Mouse (Mus musculus) midbrain, embryonic 11.5 days (tissue): Measurements from ENCODE around the gene Akr1c12. TPM values are rescaled to one million over a fixed set of nuclear protein-coding genes. Genes with fewer than 3 reads are reported as not detected.
A peak's percentile ranks its signal among the peaks of the same experiment; 100 is the strongest.
"Not testable (repeated sequence)": the region's sequence is repeated elsewhere in the genome, so short reads cannot be mapped to it uniquely, and the experiment has no call there.

Experiments
- ATAC-seq: fragments of 200-750 bp; cut with Nextera tagmentation; 2 replicates; pipeline ENCODE4 v1.8.0; 2017; ENCODE audit warnings: moderate TSS enrichment, moderate library complexity; ENCODE audit not compliant: low FRiP score
- DNase-seq: peaks from one replicate; pipeline ENCODE4 v3.0.0; 2015; ENCODE audit warnings: low spot score; ENCODE audit errors: missing footprints
- H3K27ac ChIP-seq: fragments of 300-500 bp; sonication (generic); 2 replicates; pipeline ENCODE4 v1.5.1; 2014; ENCODE audit warnings: low read depth, low read length
- H3K27me3 ChIP-seq: fragments of 300-500 bp; sonication (generic); 2 replicates; pipeline ENCODE4 v1.6.1; 2014; ENCODE audit warnings: mild to moderate bottlenecking, low read length, moderate library complexity, mixed read lengths; ENCODE audit not compliant: control insufficient read depth, insufficient read depth
- H3K36me3 ChIP-seq: fragments of 300-500 bp; sonication (generic); 2 replicates; pipeline ENCODE4 v1.6.1; 2014; ENCODE audit warnings: mild to moderate bottlenecking, low read length, moderate library complexity, mixed read lengths; ENCODE audit not compliant: control insufficient read depth, insufficient read depth
- H3K4me1 ChIP-seq: fragments of 300-500 bp; sonication (generic); 2 replicates; pipeline ENCODE4 v1.6.1; 2014; ENCODE audit warnings: low read length; ENCODE audit not compliant: control insufficient read depth, insufficient read depth
- H3K4me2 ChIP-seq: fragments of 300-500 bp; sonication (generic); 2 replicates; pipeline ENCODE4 v1.6.1; 2014; ENCODE audit warnings: mild to moderate bottlenecking, moderate library complexity
- H3K4me3 ChIP-seq: fragments of 300-500 bp; sonication (generic); 2 replicates; pipeline ENCODE4 v1.5.1; 2014; ENCODE audit warnings: low read depth, low read length
- H3K9ac ChIP-seq: fragments of 300-500 bp; sonication (generic); 2 replicates; pipeline ENCODE4 v1.6.1; 2014; ENCODE audit warnings: low read length
- H3K9me3 ChIP-seq: fragments of 300-500 bp; sonication (generic); 2 replicates; pipeline ENCODE4 v1.6.1; 2016; ENCODE audit warnings: low read length; ENCODE audit not compliant: control insufficient read depth
- WGBS: fragments of 180-500 bp; shearing (Covaris S2); extraction: QIAGEN DNeasy Blood & Tissue Kit; methylation state at CpG from one replicate; pipeline ENCODE4 v1.1.7; 2014; 5-methylcytosine and 5-hydroxymethylcytosine counted together
- polyA plus RNA-seq: library from polyadenylated mRNA; unstranded; fragments of >200 nt; fragmentation: Nextera tagmentation; extraction: Ambion mirVana; gene quantifications from 2 replicates; pipeline ENCODE4 v1.2.1, GENCODE M21; 2014

Akr1c12 gene
- polyA plus RNA-seq, 1 experiment from 2014 or later = 0.49 TPM

- WGBS = 92% methylated on average over 2 of the region's 2 CpGs
- no peak for ATAC-seq
These were observed 14.2 kb downstream of the Akr1c12 start for GRCm38 (mm10) chr13:4265047-4265446.

GRCm38 (mm10) chr13:4264612-4265011 lies 14.6 kb downstream of the Akr1c12 start:
- Histone ChIP-seq H3K36me3 (no peaks in the 10 kb centered on the region), H3K9ac (no peak overlapping the region), H3K4me1 (no peaks in the 10 kb centered on the region), H3K9me3 (no peaks in the 10 kb centered on the region), H3K4me3 (no peak overlapping the region), H3K27me3 (no peaks in the 10 kb centered on the region), H3K4me2 (no peak overlapping the region), H3K27ac (no peak overlapping the region)
- ATAC-seq = no peak
- DNase-seq = no peak
- WGBS = 82% methylated on average over 3 of the region's 3 CpGs

More at GRCm38 (mm10) chr13:4265047-4265446, 14.2 kb downstream of the Akr1c12 start:
- no peaks in the 10 kb centered on the region for H3K9me3 ChIP-seq
- no peaks in the 10 kb centered on the region for H3K4me1 ChIP-seq
- no peaks in the 10 kb centered on the region for H3K27me3 ChIP-seq
- no peaks in the 10 kb centered on the region for H3K36me3 ChIP-seq
- no peak overlapping the region for H3K4me2 ChIP-seq
- no peak overlapping the region for H3K9ac ChIP-seq
- no peak overlapping the region for H3K27ac ChIP-seq
- H3K4me3 ChIP-seq = no peak overlapping the region
- no peak for DNase-seq

GRCm38 (mm10) chr13:4257349-4257748 lies 21.9 kb downstream of the Akr1c12 start:
- no peak for DNase-seq
- 85% methylated on average over 6 of the region's 6 CpGs for WGBS
- H3K27ac ChIP-seq = no peak overlapping the region
- no peaks in the 10 kb centered on the region for H3K9me3 ChIP-seq
- no peaks in the 10 kb centered on the region for H3K36me3 ChIP-seq
- no peaks in the 10 kb centered on the region for H3K4me1 ChIP-seq
- ATAC-seq = no peak
- H3K27me3 ChIP-seq = no peaks in the 10 kb centered on the region
- H3K9ac ChIP-seq = no peak overlapping the region
- H3K4me2 ChIP-seq = no peak overlapping the region
- H3K4me3 ChIP-seq = no peak overlapping the region

GRCm38 (mm10) chr13:4256894-4257293 lies 22.3 kb downstream of the Akr1c12 start:
- H3K27me3 ChIP-seq, DNase-seq, H3K27ac ChIP-seq, H3K9ac ChIP-seq, H3K9me3 ChIP-seq, H3K4me2 ChIP-seq, H3K36me3 ChIP-seq, ATAC-seq, H3K4me3 ChIP-seq, H3K4me1 ChIP-seq: not testable (repeated sequence)

- Histone ChIP-seq H3K9me3 (no peaks in the 10 kb centered on the region), H3K27ac (no peak overlapping the region), H3K4me2 (no peak overlapping the region), H3K4me1 (no peaks in the 10 kb centered on the region), H3K36me3 (no peaks in the 10 kb centered on the region), H3K4me3 (no peak overlapping the region), H3K9ac (no peak overlapping the region), H3K27me3 (no peaks in the 10 kb centered on the region)
- ATAC-seq (no peak), DNase-seq (no peak)
- 51% methylated on average over 3 of the region's 3 CpGs for WGBS
These were observed 29.9 kb downstream of the Akr1c12 start for GRCm38 (mm10) chr13:4249347-4249746.

GRCm38 (mm10) chr13:4244861-4245559 lies 34.2 kb downstream of the Akr1c12 start:
- H3K36me3 ChIP-seq = no peaks in the 10 kb centered on the region
- H3K9me3 ChIP-seq = no peaks in the 10 kb centered on the region
- peak overlapping the region; percentile 14 for H3K4me3 ChIP-seq
- peak overlapping the region; percentile 44; the same call in 1 of the 2 replicates for H3K9ac ChIP-seq
- H3K27ac ChIP-seq = no peak overlapping the region
- ATAC-seq (peak; percentile 95), DNase-seq (peak; percentile 92)
- peak overlapping the region; percentile 46 for H3K4me2 ChIP-seq
- no peaks in the 10 kb centered on the region for H3K27me3 ChIP-seq
- no peaks in the 10 kb centered on the region for H3K4me1 ChIP-seq
- WGBS = 5% methylated on average over 13 of the region's 13 CpGs

GRCm38 (mm10) chr13:4233536-4234172 lies 45.6 kb downstream of the Akr1c12 start:
- 86% methylated on average over 3 of the region's 3 CpGs for WGBS
- Histone ChIP-seq H3K36me3 (no peaks in the 10 kb centered on the region), H3K27ac (no peak overlapping the region), H3K4me2 (no peak overlapping the region), H3K9me3 (no peaks in the 10 kb centered on the region), H3K4me1 (no peaks in the 10 kb centered on the region), H3K9ac (no peak overlapping the region), H3K27me3 (no peaks in the 10 kb centered on the region), H3K4me3 (no peak overlapping the region)
- ATAC-seq (no peak), DNase-seq (no peak)

GRCm38 (mm10) chr13:4233135-4233534 lies 46.1 kb downstream of the Akr1c12 start:
- no peak for ATAC-seq

GRCm38 (mm10) chr13:4230841-4231623 lies 48.2 kb downstream of the Akr1c12 start:
- 96% methylated on average over 8 of the region's 8 CpGs for WGBS
- DNase-seq (no peak), ATAC-seq (no peak)
- no peaks in the 10 kb centered on the region for H3K4me1 ChIP-seq
- no peak overlapping the region for H3K4me2 ChIP-seq
- H3K9me3 ChIP-seq = no peaks in the 10 kb centered on the region
- no peaks in the 10 kb centered on the region for H3K36me3 ChIP-seq
- H3K27me3 ChIP-seq = no peaks in the 10 kb centered on the region
- no peak overlapping the region for H3K9ac ChIP-seq
- H3K4me3 ChIP-seq = no peak overlapping the region
- H3K27ac ChIP-seq = no peak overlapping the region

More at GRCm38 (mm10) chr13:4233135-4233534, 46.1 kb downstream of the Akr1c12 start:
- no peak for DNase-seq
- Histone ChIP-seq H3K4me3 (no peak overlapping the region), H3K36me3 (no peaks in the 10 kb centered on the region), H3K9ac (no peak overlapping the region), H3K27me3 (no peaks in the 10 kb centered on the region), H3K9me3 (no peaks in the 10 kb centered on the region), H3K27ac (no peak overlapping the region), H3K4me2 (no peak overlapping the region), H3K4me1 (no peaks in the 10 kb centered on the region)
- 92% methylated on average over 1 of the region's 1 CpGs for WGBS
